Mouse (Mus musculus) ES-E14 (cell line): Measurements from ENCODE around the gene Tbc1d9. TPM values are rescaled to one million over a fixed set of nuclear protein-coding genes. Genes with fewer than 3 reads are reported as not detected.
"Not testable (repeated sequence)": the region's sequence is repeated elsewhere in the genome, so short reads cannot be mapped to it uniquely, and the experiment has no call there.

Source experiments
- DNase-seq: peaks from one replicate; pipeline ENCODE4 v3.0.0-alpha.2; 2013; ENCODE audit warnings: low read depth, low spot score
- H3K27ac ChIP-seq: 2 replicates; pipeline ENCODE4 v1.5.1; 2012; ENCODE audit warnings: low read depth, mild to moderate bottlenecking, low read length, moderate library complexity, mixed read lengths; ENCODE audit not compliant: poor library complexity, insufficient read depth, severe bottlenecking
- H3K36me3 ChIP-seq: 2 replicates; pipeline ENCODE4 v1.6.1; 2012; ENCODE audit warnings: mild to moderate bottlenecking, low read length, moderate library complexity, mixed read lengths; ENCODE audit not compliant: control insufficient read depth, poor library complexity, insufficient read depth, severe bottlenecking
- H3K4me1 ChIP-seq, 2 experiments: fragments of 150-350 bp in 1 of 2; sonication (generic) in 1 of 2; 2 replicates each; pipeline ENCODE4 v1.6.1; 2012; ENCODE audit warnings: low read length in 2 of 2, mild to moderate bottlenecking in 1 of 2, mixed read lengths in 1 of 2; ENCODE audit not compliant: control insufficient read depth in 2 of 2, insufficient read depth in 2 of 2, poor library complexity in 1 of 2
- H3K4me3 ChIP-seq, 2 experiments: fragments of 150-350 bp in 1 of 2; sonication (generic) in 1 of 2; 2 replicates each; pipeline ENCODE4 v1.5.1; 2012; ENCODE audit warnings: low read length in 2 of 2, low read depth in 1 of 2, mild to moderate bottlenecking in 1 of 2, mixed read lengths in 1 of 2; ENCODE audit not compliant: insufficient read depth in 1 of 2, poor library complexity in 1 of 2, severe bottlenecking in 1 of 2
- H3K9ac ChIP-seq: 2 replicates; pipeline ENCODE4 v1.6.1; 2012; ENCODE audit warnings: low read depth, mild to moderate bottlenecking, low read length, mixed read lengths; ENCODE audit not compliant: poor library complexity, insufficient read depth, severe bottlenecking
- H3K9me3 ChIP-seq: fragments of 150-350 bp; sonication (generic); 2 replicates; pipeline ENCODE4 v1.6.1; 2012; ENCODE audit warnings: low read depth, mild to moderate bottlenecking, low read length; ENCODE audit not compliant: control insufficient read depth, insufficient read depth
- CHD2 ChIP-seq: IDR thresholded peaks from 2 replicates; pipeline ENCODE4 v1.6.1; 2014; ENCODE audit warnings: mild to moderate bottlenecking, low read depth, low read length, inconsistent platforms
- HCFC1 ChIP-seq: IDR thresholded peaks from 2 replicates; pipeline ENCODE4 v1.6.1; 2012; ENCODE audit warnings: low read length, inconsistent platforms, borderline replicate concordance; ENCODE audit not compliant: insufficient read depth
- MAFK ChIP-seq: IDR thresholded peaks from 2 replicates; pipeline ENCODE4 v1.6.1; 2014; ENCODE audit warnings: mild to moderate bottlenecking, low read depth, low read length, inconsistent platforms; ENCODE audit not compliant: insufficient read depth
- ZC3H11A ChIP-seq: IDR thresholded peaks from 2 replicates; pipeline ENCODE4 v1.6.1; 2012; ENCODE audit warnings: low read depth, mild to moderate bottlenecking, inconsistent platforms, low read length, borderline replicate concordance
- ZNF384 ChIP-seq: IDR thresholded peaks from 2 replicates; pipeline ENCODE4 v1.6.1; 2012; ENCODE audit warnings: low read depth, low read length, inconsistent platforms
- in situ Hi-C, 2 experiments: fragments of 600-800 bp; cut with MboI; formaldehyde crosslinking; loops; one replicate each; pipeline ENCODE4 v1.15.1; 2025; ENCODE audit warnings: low sequenced_read_pairs in 2 of 2, inconsistent platforms in 1 of 2; ENCODE audit not compliant: unreplicated experiment in 2 of 2
- total RNA-seq: library from RNA; depleted of rRNA; stranded (reverse); fragments of 300-350 nt; gene quantifications from 2 replicates; pipeline ENCODE4 v1.2.3, GENCODE M21; 2012

Tbc1d9 gene
- total RNA-seq, 1 experiment, result 7.1 TPM

- TF ChIP-seq ZNF384 (no peak), HCFC1 (no peak)
- no peak overlapping the region for H3K9ac ChIP-seq
- DNase-seq, result no peak
- H3K36me3 ChIP-seq, result no peaks in the 10 kb centered on the region
- in situ Hi-C loops, result no loop called here
- no peak overlapping the region for H3K4me3 ChIP-seq
- H3K4me1 ChIP-seq, result 0 out of 4 replicates have a peak, but pooled peaks cover 0 to 2% of the 10 kb centered on the region in 2 experiments
- no peaks in the 10 kb centered on the region for H3K9me3 ChIP-seq
- no peak overlapping the region for H3K27ac ChIP-seq
Measured at GRCm38 (mm10) chr8:83297375-83297774, 132.2 kb downstream of the Tbc1d9 start.

GRCm38 (mm10) chr8:83300135-83300534, 135.0 kb downstream of the Tbc1d9 start:
- no peak for DNase-seq
- H3K9me3 ChIP-seq, result no peaks in the 10 kb centered on the region
- in situ Hi-C loops, result no loop called here
- no peak overlapping the region for H3K4me3 ChIP-seq
- no peak overlapping the region for H3K27ac ChIP-seq
- no peaks in the 10 kb centered on the region for H3K36me3 ChIP-seq
- peaks cover 0 to under 1% of the 10 kb centered on the region in 2 experiments; a peak in 1 of 4 replicates for H3K4me1 ChIP-seq
- H3K9ac ChIP-seq, result no peak overlapping the region
- TF ChIP-seq CHD2, result no peak
- 0 out of 2 replicates have a peak, but pooled peaks have one; percentile 23 for TF ChIP-seq ZC3H11A

- DNase-seq, result no peak
- Histone ChIP-seq H3K9me3 (no peaks in the 10 kb centered on the region), H3K9ac (no peak overlapping the region), H3K4me3 (no peak overlapping the region), H3K36me3 (no peaks in the 10 kb centered on the region), H3K4me1 (peaks cover 6 to 10% of the 10 kb centered on the region in 2 experiments), H3K27ac (no peak overlapping the region; the same call in 1 of the 2 replicates)
- TF ChIP-seq CHD2 (no peak), ZNF384 (no peak), ZC3H11A (no peak), HCFC1 (no peak), MAFK (no peak)
- in situ Hi-C loops, result no loop called here
Measured at GRCm38 (mm10) chr8:83304946-83305345, 139.8 kb downstream of the Tbc1d9 start.

- no peak overlapping the region for H3K4me3 ChIP-seq
- no peaks in the 10 kb centered on the region for H3K36me3 ChIP-seq
- no peak overlapping the region for H3K9ac ChIP-seq
- in situ Hi-C loops, result no loop called here
- peaks cover 9 to 15% of the 10 kb centered on the region in 2 experiments for H3K4me1 ChIP-seq
- H3K27ac ChIP-seq, result no peak overlapping the region
- no peaks in the 10 kb centered on the region for H3K9me3 ChIP-seq
- TF ChIP-seq MAFK, result no peak
- no peak for TF ChIP-seq ZNF384
- TF ChIP-seq ZC3H11A, result no peak
- no peak for TF ChIP-seq HCFC1
- no peak for TF ChIP-seq CHD2
- DNase-seq, result no peak
Measured at GRCm38 (mm10) chr8:83309836-83310235, 144.7 kb downstream of the Tbc1d9 start.

GRCm38 (mm10) chr8:83315084-83315483, 149.9 kb downstream of the Tbc1d9 start:
- H3K4me1 ChIP-seq, DNase-seq, H3K9ac ChIP-seq, H3K27ac ChIP-seq, H3K4me3 ChIP-seq, in situ Hi-C loops, H3K9me3 ChIP-seq, H3K36me3 ChIP-seq: not testable (repeated sequence)
